Mouse (Mus musculus): ENCODE measurements around the gene Fkbp14. TPM values are rescaled to one million over a fixed set of nuclear protein-coding genes. Genes with fewer than 3 reads are reported as not detected.

Fkbp14 gene
- polyA plus RNA-seq, 1 experiment from 2014 or later: 11.7 TPM

GRCm38 (mm10) chr6:54540252-54540887 lies 56.7 kb downstream of the Fkbp14 start:
- WGBS: 65% methylated on average over 9 of the region's 9 CpGs
- H3K4me1 ChIP-seq (replicated peaks; ENCODE audit: control insufficient read depth, insufficient read depth, low read length): peaks cover 20% of the 10 kb centered on the region
- no peak overlapping the region for H3K9ac ChIP-seq
- H3K27ac ChIP-seq: 0 out of 2 replicates have a peak overlapping the region, but pooled peaks have one; percentile 14
- H3K27me3 ChIP-seq (ENCODE audit: control insufficient read depth, insufficient read depth, low read length): no peaks in the 10 kb centered on the region
- no peak overlapping the region for H3K4me3 ChIP-seq (replicated peaks; ENCODE audit: low read length)
- peaks cover 11% of the 10 kb centered on the region for H3K36me3 ChIP-seq (replicated peaks; ENCODE audit: control insufficient read depth, insufficient read depth)
- no peak for DNase-seq (ENCODE audit: low spot score)
- H3K9me3 ChIP-seq (ENCODE audit: control insufficient read depth, low read length): no peaks in the 10 kb centered on the region
- peak; percentile 32; the same call in 1 of the 2 replicates for ATAC-seq (ENCODE audit: low FRiP score)
- H3K4me2 ChIP-seq (replicated peaks): no peak overlapping the region

- no peaks in the 10 kb centered on the region for H3K9me3 ChIP-seq (ENCODE audit: control insufficient read depth, low read length)
- H3K27me3 ChIP-seq (ENCODE audit: control insufficient read depth, insufficient read depth, low read length): no peaks in the 10 kb centered on the region
- ATAC-seq (ENCODE audit: low FRiP score): 0 out of 2 replicates have a peak, but pooled peaks have one; percentile 6
- H3K36me3 ChIP-seq (replicated peaks; ENCODE audit: control insufficient read depth, insufficient read depth): peaks cover 11% of the 10 kb centered on the region
- H3K9ac ChIP-seq: no peak overlapping the region
- 82% methylated on average over 7 of the region's 7 CpGs for WGBS
- DNase-seq (ENCODE audit: low spot score): no peak
- peaks cover 20% of the 10 kb centered on the region for H3K4me1 ChIP-seq (replicated peaks; ENCODE audit: control insufficient read depth, insufficient read depth, low read length)
- H3K4me2 ChIP-seq (replicated peaks): no peak overlapping the region
- no peak overlapping the region for H3K27ac ChIP-seq
- no peak overlapping the region for H3K4me3 ChIP-seq (replicated peaks; ENCODE audit: low read length)
Measured at GRCm38 (mm10) chr6:54539396-54539795, 57.7 kb downstream of the Fkbp14 start.

- peaks cover 7% of the 10 kb centered on the region for H3K36me3 ChIP-seq (replicated peaks; ENCODE audit: control insufficient read depth, insufficient read depth)
- no peaks in the 10 kb centered on the region for H3K9me3 ChIP-seq (ENCODE audit: control insufficient read depth, low read length)
- peaks cover 20% of the 10 kb centered on the region for H3K4me1 ChIP-seq (replicated peaks; ENCODE audit: control insufficient read depth, insufficient read depth, low read length)
- 7% methylated on average over 3 of the region's 3 CpGs for WGBS
- H3K27me3 ChIP-seq (ENCODE audit: control insufficient read depth, insufficient read depth, low read length): no peaks in the 10 kb centered on the region
- no peak overlapping the region for H3K4me2 ChIP-seq (replicated peaks)
- ATAC-seq (ENCODE audit: low FRiP score): no peak; the same call in 1 of the 2 replicates
- no peak overlapping the region for H3K27ac ChIP-seq
- no peak overlapping the region for H3K4me3 ChIP-seq (replicated peaks; ENCODE audit: low read length)
- no peak overlapping the region for H3K9ac ChIP-seq
- no peak for DNase-seq (ENCODE audit: low spot score)
Measured at GRCm38 (mm10) chr6:54538773-54539173, 58.3 kb downstream of the Fkbp14 start.

- H3K4me1 ChIP-seq (replicated peaks; ENCODE audit: control insufficient read depth, insufficient read depth, low read length): peaks cover 20% of the 10 kb centered on the region
- no peaks in the 10 kb centered on the region; the same call in 1 of the 2 replicates for H3K36me3 ChIP-seq (replicated peaks; ENCODE audit: control insufficient read depth, insufficient read depth)
- H3K27me3 ChIP-seq (ENCODE audit: control insufficient read depth, insufficient read depth, low read length): no peaks in the 10 kb centered on the region
- no peaks in the 10 kb centered on the region for H3K9me3 ChIP-seq (ENCODE audit: control insufficient read depth, low read length)
- no peak overlapping the region for H3K27ac ChIP-seq
- H3K4me3 ChIP-seq (replicated peaks; ENCODE audit: low read length): no peak overlapping the region
- no peak overlapping the region for H3K9ac ChIP-seq
- ATAC-seq (ENCODE audit: low FRiP score): no peak
- WGBS: 89% methylated on average over 7 of the region's 7 CpGs
- H3K4me2 ChIP-seq (replicated peaks): no peak overlapping the region
- DNase-seq (ENCODE audit: low spot score): no peak
Measured at GRCm38 (mm10) chr6:54537053-54537452, 60.1 kb downstream of the Fkbp14 start.

GRCm38 (mm10) chr6:54535485-54535884 lies 61.6 kb downstream of the Fkbp14 start:
- ATAC-seq (ENCODE audit: low FRiP score): no peak
- 79% methylated on average over 4 of the region's 4 CpGs for WGBS
- no peak for DNase-seq (ENCODE audit: low spot score)

GRCm38 (mm10) chr6:54531048-54531481 lies 66.0 kb downstream of the Fkbp14 start:
- Histone ChIP-seq H3K36me3 (replicated peaks; ENCODE audit: control insufficient read depth, insufficient read depth) (no peaks in the 10 kb centered on the region; the same call in none of the 2 replicates), H3K4me3 (replicated peaks; ENCODE audit: low read length) (no peak overlapping the region), H3K27me3 (ENCODE audit: control insufficient read depth, insufficient read depth, low read length) (no peaks in the 10 kb centered on the region), H3K4me2 (replicated peaks) (no peak overlapping the region), H3K9me3 (ENCODE audit: control insufficient read depth, low read length) (no peaks in the 10 kb centered on the region), H3K4me1 (replicated peaks; ENCODE audit: control insufficient read depth, insufficient read depth, low read length) (peaks cover 7% of the 10 kb centered on the region; the same call in 1 of the 2 replicates), H3K9ac (no peak overlapping the region), H3K27ac (peak overlapping the region; percentile 26)
- DNase-seq (ENCODE audit: low spot score) (no peak), ATAC-seq (ENCODE audit: low FRiP score) (peak; percentile 60; the same call in 1 of the 2 replicates)
- 47% methylated on average over 8 of the region's 8 CpGs for WGBS

More at GRCm38 (mm10) chr6:54535485-54535884, 61.6 kb downstream of the Fkbp14 start:
- Histone ChIP-seq H3K4me2 (replicated peaks) (no peak overlapping the region), H3K27ac (no peak overlapping the region), H3K4me1 (replicated peaks; ENCODE audit: control insufficient read depth, insufficient read depth, low read length) (peaks cover 25% of the 10 kb centered on the region), H3K36me3 (replicated peaks; ENCODE audit: control insufficient read depth, insufficient read depth) (no peaks in the 10 kb centered on the region; the same call in 1 of the 2 replicates), H3K9ac (no peak overlapping the region), H3K27me3 (ENCODE audit: control insufficient read depth, insufficient read depth, low read length) (no peaks in the 10 kb centered on the region), H3K9me3 (ENCODE audit: control insufficient read depth, low read length) (no peaks in the 10 kb centered on the region), H3K4me3 (replicated peaks; ENCODE audit: low read length) (no peak overlapping the region)

GRCm38 (mm10) chr6:54530182-54530581 lies 66.9 kb downstream of the Fkbp14 start:
- H3K4me3 ChIP-seq (replicated peaks; ENCODE audit: low read length): no peak overlapping the region
- H3K27ac ChIP-seq: no peak overlapping the region
- no peak for ATAC-seq (ENCODE audit: low FRiP score)
- H3K36me3 ChIP-seq (replicated peaks; ENCODE audit: control insufficient read depth, insufficient read depth): peaks cover 3% of the 10 kb centered on the region
- 85% methylated on average over 2 of the region's 2 CpGs for WGBS
- no peaks in the 10 kb centered on the region for H3K9me3 ChIP-seq (ENCODE audit: control insufficient read depth, low read length)
- H3K4me1 ChIP-seq (replicated peaks; ENCODE audit: control insufficient read depth, insufficient read depth, low read length): peaks cover 7% of the 10 kb centered on the region; the same call in 1 of the 2 replicates
- H3K9ac ChIP-seq: no peak overlapping the region
- H3K27me3 ChIP-seq (ENCODE audit: control insufficient read depth, insufficient read depth, low read length): no peaks in the 10 kb centered on the region
- no peak overlapping the region for H3K4me2 ChIP-seq (replicated peaks)
- DNase-seq (ENCODE audit: low spot score): no peak

- Histone ChIP-seq H3K9ac (no peak overlapping the region), H3K4me1 (replicated peaks; ENCODE audit: control insufficient read depth, insufficient read depth, low read length) (peaks cover 7% of the 10 kb centered on the region; the same call in 1 of the 2 replicates), H3K27ac (no peak overlapping the region), H3K4me3 (replicated peaks; ENCODE audit: low read length) (no peak overlapping the region), H3K4me2 (replicated peaks) (no peak overlapping the region), H3K36me3 (replicated peaks; ENCODE audit: control insufficient read depth, insufficient read depth) (peaks cover 14% of the 10 kb centered on the region), H3K9me3 (ENCODE audit: control insufficient read depth, low read length) (no peaks in the 10 kb centered on the region), H3K27me3 (ENCODE audit: control insufficient read depth, insufficient read depth, low read length) (no peaks in the 10 kb centered on the region)
- DNase-seq (ENCODE audit: low spot score): no peak
- 94% methylated on average over 8 of the region's 8 CpGs for WGBS
- ATAC-seq (ENCODE audit: low FRiP score): no peak
Measured at GRCm38 (mm10) chr6:54528666-54529065, 68.4 kb downstream of the Fkbp14 start.
